ENCODE assay signal across 8 mouse cellular contexts in the genomic region with DNA sequence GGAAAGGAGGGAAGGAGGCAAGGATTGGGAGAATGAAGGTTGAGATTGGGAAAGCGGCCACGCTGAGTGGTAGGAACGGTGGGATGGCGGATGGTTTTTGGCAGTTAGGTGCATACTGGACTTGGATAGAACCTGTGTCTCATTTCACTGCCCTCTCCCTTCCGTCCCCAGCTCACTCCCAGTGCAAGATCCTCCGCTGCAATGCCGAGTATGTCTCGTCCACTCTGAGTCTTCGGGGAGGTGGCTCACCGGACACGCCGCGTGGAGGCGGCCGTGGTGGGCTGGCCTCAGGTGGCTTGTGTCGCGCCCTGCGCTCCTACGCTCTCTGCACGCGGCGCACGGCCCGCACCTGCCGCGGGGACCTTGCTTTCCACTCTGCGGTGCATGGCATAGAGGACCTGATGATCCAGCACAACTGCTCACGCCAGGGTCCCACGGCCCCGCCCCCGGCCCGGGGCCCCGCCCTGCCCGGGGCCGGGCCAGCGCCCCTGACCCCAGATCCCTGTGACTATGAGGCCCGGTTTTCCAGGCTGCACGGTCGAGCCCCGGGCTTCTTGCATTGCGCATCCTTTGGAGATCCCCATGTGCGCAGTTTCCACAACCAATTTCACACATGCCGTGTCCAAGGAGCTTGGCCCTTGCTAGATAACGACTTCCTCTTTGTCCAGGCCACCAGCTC. TPM values are rescaled to one million over a fixed set of nuclear protein-coding genes. Genes with fewer than 3 reads are reported as not detected.
DNase-seq lines count a peak whose midpoint lies in the region; ATAC-seq and TF ChIP-seq lines count a peak whose summit lies in the region.

No protein-coding gene starts in this region.

- no peaks in the 10 kb centered on the region for H3K27me3 ChIP-seq in testis, adult 2 months (ENCODE audit: control insufficient read depth, insufficient read depth, low read length)
- H3K27me3 ChIP-seq in forebrain, embryonic 16.5 days (replicated peaks; ENCODE audit: control insufficient read depth, insufficient read depth, low read length): peaks cover 16% of the 10 kb centered on the region
- peaks cover 68% of the 10 kb centered on the region for H3K27me3 ChIP-seq in liver, embryonic 13.5 days

- WGBS in forebrain, embryonic 16.5 days: 4% methylated on average over 44 of the region's 44 CpGs
- WGBS in liver, embryonic 13.5 days (ENCODE audit: insufficient replicate concordance): 5% methylated on average over 44 of the region's 44 CpGs

- H3K9me3 ChIP-seq in forebrain, embryonic 16.5 days (ENCODE audit: control insufficient read depth, low read length): no peaks in the 10 kb centered on the region
- H3K9me3 ChIP-seq in liver, embryonic 13.5 days (replicated peaks): no peaks in the 10 kb centered on the region

- no peak for TF ChIP-seq CTCF in testis, adult 2 months (IDR thresholded peaks at IDR 0.05; ENCODE audit: control insufficient read depth, insufficient read depth, insufficient replicate concordance, low read depth, low read length)

- TF ChIP-seq POLR2A in testis, adult 2 months (IDR thresholded peaks at IDR 0.05; ENCODE audit: control insufficient read depth, low read depth, low read length): no peak

- no peak for ATAC-seq in forebrain, embryonic 16.5 days
- peak; percentile 51; the same call in 1 of the 2 replicates for ATAC-seq in liver, embryonic 13.5 days (ENCODE audit: low read depth)

- H3K4me3 ChIP-seq in testis, adult 2 months (ENCODE audit: control insufficient read depth, low read depth, low read length): peak overlapping the region; percentile 79
- peak overlapping the region; percentile 47 for H3K4me3 ChIP-seq in forebrain, embryonic 16.5 days (replicated peaks; ENCODE audit: low read length)
- peak overlapping the region; percentile 47 for H3K4me3 ChIP-seq in liver, embryonic 13.5 days (replicated peaks)

- H3K4me1 ChIP-seq in testis, adult 2 months (ENCODE audit: control insufficient read depth, insufficient read depth, low read length): peaks cover 16% of the 10 kb centered on the region
- peaks cover 8% of the 10 kb centered on the region for H3K4me1 ChIP-seq in forebrain, embryonic 16.5 days (replicated peaks; ENCODE audit: control insufficient read depth, insufficient read depth, low read length)
- H3K4me1 ChIP-seq in liver, embryonic 13.5 days (replicated peaks): peaks cover 8% of the 10 kb centered on the region; the same call in 1 of the 2 replicates

- H3K36me3 ChIP-seq in testis, adult 2 months (ENCODE audit: control insufficient read depth, insufficient read depth, low read length): no peaks in the 10 kb centered on the region
- no peaks in the 10 kb centered on the region for H3K36me3 ChIP-seq in forebrain, embryonic 16.5 days (ENCODE audit: control insufficient read depth, insufficient read depth)
- H3K36me3 ChIP-seq in liver, embryonic 13.5 days: no peaks in the 10 kb centered on the region

- DNase-seq in testis, postnatal 14 days (ENCODE audit: low spot score): no peak
- DNase-seq in liver, embryonic 13.5 days: no peak
- peak; percentile 16 for DNase-seq in yolk sac, embryonic 10.5 days (ENCODE audit: low spot score)
- DNase-seq in adrenal gland, postnatal 25 days: no peak
- DNase-seq in thymus, postnatal 25 days: no peak
- DNase-seq in right cerebral cortex, postnatal 14 days: no peak

- peak overlapping the region; percentile 52 for H3K9ac ChIP-seq in forebrain, embryonic 16.5 days (replicated peaks; ENCODE audit: low read depth, low read length)
- H3K9ac ChIP-seq in liver, embryonic 13.5 days: peak overlapping the region; percentile 47

- H3K27ac ChIP-seq in testis, adult 2 months (ENCODE audit: control insufficient read depth, insufficient read depth, low read depth, low read length): no peak overlapping the region
- no peak overlapping the region for H3K27ac ChIP-seq in forebrain, embryonic 16.5 days (ENCODE audit: low read length)
- no peak overlapping the region for H3K27ac ChIP-seq in liver, embryonic 13.5 days

- peak overlapping the region; percentile 81 for H3K4me2 ChIP-seq in forebrain, embryonic 16.5 days (ENCODE audit: low read length)
- H3K4me2 ChIP-seq in liver, embryonic 13.5 days: peak overlapping the region; percentile 62

RNA-seq across cellular contexts. Expression of a gene that starts 2.0 kb away (rescaled TPM):
- 7.8 and 9.0 TPM in 2 replicates for polyA plus RNA-seq in testis, adult 2 months (2012; rRNA removed)
- polyA plus RNA-seq in forebrain, embryonic 16.5 days (2015; fragmentation: Nextera tagmentation; extraction: Ambion mirVana): 0.66 and 1.1 TPM in 2 replicates
- 1.3 and 1.7 TPM in 2 replicates for polyA plus RNA-seq in liver, embryonic 13.5 days (2015; fragmentation: Nextera tagmentation; extraction: Ambion mirVana)
- total RNA-seq in adrenal gland, postnatal 25 days (2021): not detected in 2 replicates

RNA-seq across cellular contexts. Expression of a gene that starts 30.8 kb away (rescaled TPM):
- polyA plus RNA-seq in testis, adult 2 months (2012; rRNA removed): 73.8 and 75.5 TPM in 2 replicates
- 63.4 and 75.9 TPM in 2 replicates for polyA plus RNA-seq in forebrain, embryonic 16.5 days (2015; fragmentation: Nextera tagmentation; extraction: Ambion mirVana)
- polyA plus RNA-seq in liver, embryonic 13.5 days (2015; fragmentation: Nextera tagmentation; extraction: Ambion mirVana): 29.7 and 29.9 TPM in 2 replicates
- 421 and 586 TPM in 2 replicates for total RNA-seq in adrenal gland, postnatal 25 days (2021)

RNA-seq across cellular contexts. Expression of a gene that starts 49.8 kb away (rescaled TPM):
- not detected in 2 replicates for polyA plus RNA-seq in testis, adult 2 months (2012; rRNA removed)
- 1.6 and 1.8 TPM in 2 replicates for polyA plus RNA-seq in forebrain, embryonic 16.5 days (2015; fragmentation: Nextera tagmentation; extraction: Ambion mirVana)
- polyA plus RNA-seq in liver, embryonic 13.5 days (2015; fragmentation: Nextera tagmentation; extraction: Ambion mirVana): 0.29 TPM in 1 of 2 replicates, not detected in the other
- not detected in 2 replicates for total RNA-seq in adrenal gland, postnatal 25 days (2021)
